Mouse (Mus musculus) heart, postnatal 0 days (tissue): ENCODE results near the gene Ehmt2.
"Not testable (repeated sequence)": the region's sequence is repeated elsewhere in the genome, so short reads cannot be mapped to it uniquely, and the experiment has no call there.

Experiments used
- CTCF ChIP-seq: IDR thresholded peaks from 2 replicates; pipeline ENCODE4 v1.5.1; 2016; ENCODE audit warnings: antibody characterized with exemption, control low read depth, low read depth
- EP300 ChIP-seq: IDR thresholded peaks from 2 replicates; pipeline ENCODE4 v1.6.1; 2016; ENCODE audit warnings: antibody characterized with exemption, low read depth

DNA sequence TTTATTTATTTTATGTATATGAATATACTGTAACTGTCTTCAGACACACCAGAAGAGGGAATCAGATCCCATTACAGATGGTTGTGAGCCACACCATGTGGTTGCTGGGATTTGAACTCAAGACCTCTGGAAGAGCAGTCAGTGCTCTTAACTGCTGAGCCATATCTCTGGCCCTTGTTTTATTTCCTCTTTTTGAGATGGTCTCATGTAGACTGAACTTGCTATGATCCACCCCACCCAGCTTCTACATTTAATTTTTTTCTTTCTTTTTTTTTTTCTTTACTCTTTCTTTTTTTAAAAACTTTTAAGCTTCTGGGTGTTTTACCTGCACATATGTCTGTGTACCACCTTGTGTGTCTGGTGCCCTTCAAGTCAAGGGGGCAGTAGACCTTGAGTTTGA is 2.6 kb downstream of the Ehmt2 start:
- not testable (repeated sequence) for TF ChIP-seq CTCF, EP300
